Mouse (Mus musculus): Measurements from ENCODE around the gene Dgkd.
"Not testable (repeated sequence)": the region's sequence is repeated elsewhere in the genome, so short reads cannot be mapped to it uniquely, and the experiment has no call there.

Dgkd gene

DNA sequence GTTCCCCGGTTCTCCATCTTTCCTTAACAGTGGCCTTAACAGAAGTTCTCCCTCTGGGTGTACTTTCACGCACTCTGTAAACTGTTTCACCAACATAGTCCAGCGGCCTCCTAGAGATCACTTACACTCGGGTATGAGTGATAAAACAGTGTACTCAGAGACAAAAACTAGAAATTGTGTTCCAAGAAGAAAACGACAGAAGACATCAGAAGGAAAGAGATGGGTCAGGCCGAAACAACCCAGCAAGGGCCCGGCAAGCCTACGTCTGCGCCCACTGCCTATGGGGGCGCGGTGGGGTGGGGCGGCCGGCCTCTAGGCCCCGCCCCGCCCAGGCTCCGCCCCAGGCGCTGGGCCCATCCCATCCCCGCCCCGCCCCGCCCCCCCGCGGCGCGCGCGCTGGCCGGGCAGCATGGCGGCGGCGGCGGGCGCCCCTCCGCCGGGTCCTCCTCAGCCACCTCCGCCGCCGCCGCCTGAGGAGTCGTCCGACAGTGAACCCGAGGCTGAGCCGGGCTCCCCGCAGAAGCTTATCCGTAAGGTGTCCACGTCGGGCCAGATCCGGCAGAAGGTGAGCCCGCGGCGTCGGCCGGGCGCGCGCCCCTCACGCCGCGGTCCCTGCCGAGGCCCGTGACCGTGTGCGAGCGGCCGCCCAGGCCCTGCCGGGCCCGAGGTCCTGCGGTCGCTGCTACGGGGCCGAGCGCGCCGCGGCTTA, at the start of gene Dgkd:
Gene Dgkd, plus strand, starts transcription at position 396 of the 709 bp plus-strand sequence.
- peak; percentile 66 to 73 for DNase-seq (ENCODE audit: low spot score in 2 of 2)

DNA sequence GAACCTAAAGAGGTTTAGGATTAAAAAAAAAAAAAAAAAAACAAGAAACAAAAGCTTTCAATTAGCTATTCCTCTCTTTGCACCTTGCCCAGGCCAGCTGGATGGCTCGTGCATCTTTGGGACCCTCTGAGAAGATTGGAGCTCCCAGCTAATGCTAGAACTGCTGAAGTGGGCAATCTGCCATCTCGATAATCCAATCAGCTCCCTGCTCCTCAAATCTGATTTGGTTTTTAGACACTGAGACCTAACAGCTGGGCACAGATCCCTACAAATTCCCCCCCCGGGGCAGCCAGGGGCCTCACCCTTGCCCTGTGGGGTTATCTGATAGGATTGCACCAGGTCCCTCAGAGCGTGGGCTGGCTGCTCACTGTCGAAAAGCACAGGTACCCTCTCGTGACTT, 49.5 kb upstream of the Dgkd start, which contains the start of gene Sag:
Gene Sag, plus strand, starts transcription at position 105 of the 400 bp plus-strand sequence.
- no peak for DNase-seq (ENCODE audit: low spot score in 2 of 2)

DNA sequence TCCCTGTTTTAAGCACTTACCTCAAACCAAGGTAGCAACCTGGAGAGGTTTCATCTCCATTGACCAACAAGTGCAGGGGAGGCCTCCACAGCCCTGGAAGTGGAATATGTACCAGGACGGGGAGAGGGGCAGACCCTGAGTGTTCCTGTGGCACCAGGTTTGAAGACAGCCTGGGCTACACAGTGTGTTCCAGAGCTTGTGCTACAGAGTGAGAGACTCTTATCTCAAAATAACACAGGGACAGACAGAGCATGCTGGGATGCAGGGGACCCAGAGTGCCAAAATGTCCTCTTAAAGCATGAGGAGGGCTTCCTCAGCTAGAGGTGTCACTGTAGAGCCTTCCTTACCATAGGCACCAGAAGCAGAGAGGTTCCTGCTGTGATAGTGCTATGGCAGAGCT, 45.3 kb upstream of the Dgkd start:
- no peak for DNase-seq (ENCODE audit: low spot score in 2 of 2)

DNA sequence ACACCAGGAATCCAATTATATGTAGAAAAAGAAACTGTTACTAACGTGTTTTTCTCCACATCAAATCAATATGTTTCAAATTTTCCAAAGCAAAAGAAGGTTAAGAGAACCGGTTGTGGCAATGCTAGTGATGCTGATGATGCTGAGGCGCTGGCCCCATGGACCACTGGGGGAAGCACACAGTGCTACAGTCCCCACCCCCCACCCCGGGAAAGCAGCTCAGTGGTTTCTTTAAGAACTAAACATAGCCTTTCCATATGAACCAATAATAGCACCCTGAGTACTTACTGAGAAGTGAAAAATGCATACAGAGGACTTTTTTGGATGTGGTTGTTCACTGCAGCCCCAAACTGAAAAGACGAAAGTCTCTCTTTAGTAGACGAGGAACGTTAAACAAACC, 41.7 kb upstream of the Dgkd start:
- no peak for DNase-seq (ENCODE audit: low spot score in 2 of 2)

DNA sequence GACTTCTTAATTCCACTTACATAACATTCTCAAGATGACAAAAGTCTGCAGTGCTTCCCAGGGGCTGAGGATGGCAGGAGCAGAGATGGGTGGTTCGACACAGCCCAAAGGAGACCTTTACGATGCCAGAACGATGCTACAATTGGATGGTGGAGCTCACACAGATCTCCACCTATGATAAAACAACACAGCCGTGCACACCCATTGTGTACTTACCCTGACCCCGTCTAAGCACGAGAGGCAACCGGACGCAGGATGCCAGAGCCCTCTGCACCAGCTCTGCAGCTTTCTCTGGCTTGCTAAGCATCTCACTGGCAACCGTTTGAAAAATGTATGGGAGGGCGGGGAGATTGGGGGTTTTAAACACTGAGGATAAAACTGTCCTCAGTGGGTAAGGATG, 41.0 kb upstream of the Dgkd start:
- DNase-seq (ENCODE audit: low spot score in 2 of 2): no peak

DNA sequence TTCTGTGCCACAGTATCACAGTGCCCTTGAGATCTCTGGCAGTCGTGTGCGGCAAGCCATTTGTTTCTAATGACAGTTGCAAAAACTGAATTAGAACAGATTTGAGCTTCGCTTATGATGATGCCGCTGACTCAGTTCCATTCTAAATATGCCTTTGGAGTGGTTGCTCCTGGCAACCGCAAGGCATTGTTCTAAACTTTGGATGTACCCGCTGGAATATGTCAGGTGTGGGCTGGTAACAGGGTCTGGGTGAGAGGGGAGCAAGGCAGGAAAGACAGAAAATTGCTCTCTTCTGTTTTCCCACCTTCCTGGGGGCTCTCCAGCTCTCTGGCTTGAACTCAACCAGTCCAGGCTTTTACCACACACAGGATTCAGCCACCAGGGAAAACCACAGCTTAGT, 39.9 kb upstream of the Dgkd start:
- no peak for DNase-seq (ENCODE audit: low spot score in 2 of 2)

DNA sequence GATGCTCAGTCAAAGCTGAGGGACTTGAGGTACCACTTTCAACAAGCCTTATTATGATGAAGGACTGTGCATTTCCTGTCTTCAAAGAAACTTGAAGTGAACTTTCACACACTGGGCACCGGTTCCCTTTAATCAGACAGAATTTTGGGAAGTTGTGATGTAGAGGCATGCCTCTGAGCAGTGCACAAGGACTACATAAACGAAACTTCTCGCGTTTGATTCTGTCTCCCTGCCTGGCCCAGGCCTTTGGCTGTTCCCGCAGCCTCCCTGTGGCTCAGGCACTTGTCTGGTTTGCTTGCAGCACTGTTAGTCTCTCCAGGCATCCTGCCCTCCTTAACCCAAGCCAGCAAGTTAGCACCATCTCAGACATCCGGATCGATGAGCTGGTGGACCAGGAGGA, 39.4 kb upstream of the Dgkd start:
- DNase-seq (ENCODE audit: low spot score in 2 of 2): peak in 1 of 2 experiments; percentile 26

DNA sequence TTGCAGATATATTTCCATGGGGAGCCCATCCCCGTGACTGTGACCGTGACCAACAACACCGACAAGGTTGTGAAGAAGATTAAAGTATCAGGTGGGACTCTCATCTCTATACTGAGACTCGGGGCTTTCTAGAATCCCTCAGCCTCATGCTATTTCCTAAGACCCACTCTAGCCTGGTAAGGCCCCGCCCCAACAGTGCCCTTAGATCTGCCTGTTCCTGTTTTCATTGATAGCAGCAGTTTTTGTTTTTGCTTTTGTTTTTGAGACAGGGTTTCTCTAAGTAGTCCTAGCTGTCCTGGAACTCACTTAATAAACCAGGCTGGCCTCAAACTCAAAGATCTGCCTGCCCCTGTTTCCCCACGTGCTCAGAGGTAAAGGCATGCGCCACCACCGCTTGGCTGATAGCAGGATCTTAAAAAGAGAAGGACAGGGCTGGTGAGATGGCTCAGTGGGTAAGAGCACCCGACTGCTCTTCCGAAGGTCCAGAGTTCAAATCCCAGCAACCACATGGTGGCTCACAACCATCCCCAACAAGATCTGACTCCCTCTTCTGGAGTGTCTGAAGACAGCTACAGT, 28.6 kb upstream of the Dgkd start:
- no peak for DNase-seq (ENCODE audit: low spot score in 2 of 2)

DNA sequence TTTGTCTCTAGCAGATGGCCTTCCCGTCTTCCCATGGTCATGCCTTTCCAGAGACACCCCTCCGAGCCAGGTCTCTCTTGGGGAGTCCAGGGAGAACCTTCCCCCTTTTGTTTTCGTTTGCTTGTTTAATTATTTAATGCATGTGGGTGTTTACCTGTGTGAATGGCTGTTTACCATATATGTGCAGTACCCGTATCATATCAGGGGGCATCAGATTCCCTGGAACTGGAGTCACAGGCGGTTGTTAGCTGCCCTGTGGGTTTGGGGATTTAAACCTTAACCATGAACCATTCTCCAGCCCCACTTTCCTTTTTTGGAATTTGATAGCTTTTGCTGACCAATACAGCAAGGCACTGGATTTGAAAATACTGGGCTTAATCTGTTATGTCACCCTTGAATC, 27.8 kb upstream of the Dgkd start:
- no peak for DNase-seq (ENCODE audit: low spot score in 2 of 2)

DNA sequence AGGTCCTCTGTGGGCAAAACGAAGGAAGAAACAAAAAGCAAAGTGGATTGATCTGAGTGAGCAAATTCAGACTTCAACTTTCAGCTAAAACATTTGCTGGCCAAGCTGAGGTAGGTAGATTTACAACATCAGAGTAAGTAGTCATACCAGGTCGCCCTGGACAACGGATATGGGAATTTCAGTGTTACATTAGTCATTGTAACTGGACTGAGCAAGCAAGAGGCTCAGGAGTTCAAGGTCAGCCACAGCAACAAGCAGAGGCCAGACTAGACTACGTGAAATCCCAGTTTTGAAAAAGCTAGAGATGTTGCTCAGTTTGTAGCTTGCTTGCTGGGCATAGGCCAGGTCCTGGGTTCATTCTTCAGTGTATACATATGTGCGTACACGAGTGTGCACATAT, 27.1 kb upstream of the Dgkd start:
- DNase-seq (ENCODE audit: low spot score in 2 of 2): no peak

DNA sequence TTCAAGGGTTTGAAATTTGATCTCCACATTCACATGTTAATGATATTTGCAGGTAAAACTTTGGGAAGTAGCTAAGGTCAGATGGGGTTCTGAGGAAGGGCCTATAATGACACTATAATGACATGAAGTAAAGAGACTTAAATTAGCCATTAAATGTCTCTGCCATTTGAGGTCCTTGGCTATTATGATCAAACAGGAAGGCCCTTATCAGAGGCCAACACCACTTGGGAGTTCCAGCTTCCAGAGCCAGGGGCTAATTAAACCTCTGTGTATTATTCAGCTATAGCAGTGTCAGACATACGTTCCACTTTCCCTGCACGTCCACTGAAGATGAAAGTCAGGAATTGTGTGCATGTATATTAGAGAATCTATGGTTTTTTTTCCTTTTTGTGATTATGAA, 26.6 kb upstream of the Dgkd start:
- DNase-seq (ENCODE audit: low spot score in 2 of 2): no peak

DNA sequence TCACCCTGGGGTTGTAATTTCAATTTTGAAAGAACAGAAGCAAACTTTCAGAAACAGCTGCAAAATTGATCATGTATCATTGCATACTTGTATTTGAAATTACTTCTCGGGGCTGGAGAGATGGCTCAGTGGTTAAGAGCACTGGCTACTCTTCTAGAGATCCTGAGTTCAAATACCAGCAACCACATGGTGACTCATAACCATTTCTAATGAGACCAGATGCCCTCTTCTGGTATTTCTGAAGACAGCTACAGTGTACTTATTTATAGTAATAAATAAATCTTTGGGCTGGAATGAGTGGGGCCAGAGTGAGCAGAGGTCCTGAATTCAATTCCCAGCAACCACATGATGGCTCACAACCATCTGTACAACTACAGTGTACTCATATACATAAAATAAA, 25.6 kb upstream of the Dgkd start:
- DNase-seq (ENCODE audit: low spot score in 2 of 2): not testable (repeated sequence)

DNA sequence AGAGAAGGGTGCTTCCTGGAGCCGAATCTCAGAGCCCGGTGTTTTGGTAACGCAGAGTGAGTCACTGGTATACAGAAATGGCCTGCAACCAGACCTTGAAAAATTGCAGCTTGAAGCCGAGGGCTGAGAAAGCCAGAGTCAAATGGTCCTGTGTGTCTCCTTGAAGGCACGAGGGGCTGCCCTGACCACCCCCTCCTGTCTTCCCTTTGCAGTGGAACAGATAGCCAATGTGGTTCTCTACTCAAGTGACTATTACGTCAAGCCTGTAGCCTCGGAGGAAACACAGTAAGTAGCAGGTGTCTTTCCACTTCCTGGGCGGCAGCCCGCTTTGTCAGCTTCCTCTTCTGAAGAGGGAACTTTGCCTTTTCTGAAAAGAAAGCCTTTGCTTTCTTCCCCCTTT, 24.9 kb upstream of the Dgkd start:
- peak; percentile 93 for DNase-seq (ENCODE audit: low spot score in 2 of 2)

DNA sequence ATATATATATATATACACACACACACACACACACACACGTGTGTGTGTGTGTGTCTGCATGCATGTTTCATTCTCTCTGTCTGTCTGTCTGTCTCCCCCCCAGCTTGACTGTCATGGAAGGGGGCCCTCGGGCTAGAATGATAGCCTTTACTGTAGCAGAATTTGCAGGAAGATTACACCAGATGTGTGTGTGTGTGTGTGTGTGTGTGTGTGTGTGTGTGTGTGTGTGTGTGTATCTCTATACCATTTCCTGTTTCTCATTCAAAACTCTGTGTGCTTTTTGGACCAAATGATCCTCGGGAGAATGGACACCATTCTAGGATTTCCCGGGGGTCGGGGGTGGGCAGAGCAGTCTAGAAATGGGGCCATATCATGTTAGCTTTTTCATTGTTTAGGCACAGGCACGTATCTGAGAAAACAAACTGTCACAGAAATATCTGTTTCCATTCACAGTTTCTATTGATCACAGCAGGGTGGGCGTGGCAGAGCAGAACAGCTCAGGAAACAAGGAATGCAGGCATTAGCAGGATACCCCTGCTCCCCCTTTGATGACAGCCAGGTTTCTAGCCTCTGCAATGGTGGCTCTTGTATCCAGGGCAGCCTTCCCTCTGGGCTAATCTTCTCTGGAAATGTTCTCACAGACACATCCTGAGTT, 24.0 kb upstream of the Dgkd start:
- no peak for DNase-seq (ENCODE audit: low spot score in 2 of 2)

DNA sequence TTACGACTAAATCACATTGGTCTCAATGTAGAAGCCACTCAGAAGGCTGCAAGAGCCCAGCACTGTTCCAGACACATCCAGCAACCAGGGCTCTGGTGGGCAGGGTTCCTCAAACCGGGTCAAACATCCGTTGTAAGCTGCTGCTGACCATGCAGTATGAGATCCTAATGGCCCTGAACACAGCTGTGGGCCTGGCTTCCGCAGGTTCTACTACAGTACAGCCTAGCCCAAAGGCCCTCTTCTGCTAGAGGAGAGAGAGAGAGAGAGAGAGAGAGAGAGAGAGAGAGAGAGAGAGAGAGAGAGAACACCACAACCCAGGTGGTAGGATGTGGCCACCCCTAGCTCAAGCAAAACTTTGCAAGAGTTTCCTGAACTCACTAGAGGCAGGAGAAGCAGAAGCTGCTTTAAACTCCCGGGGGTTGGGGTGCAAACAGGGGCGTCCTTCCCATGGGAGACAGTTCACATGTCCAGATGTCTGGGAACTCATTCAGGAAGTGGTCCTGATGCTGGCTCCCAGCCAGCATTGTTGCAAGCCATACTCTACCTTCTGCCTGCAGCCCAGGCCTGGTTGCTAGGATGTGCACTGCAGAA, 23.4 kb upstream of the Dgkd start:
- DNase-seq (ENCODE audit: low spot score in 2 of 2): peak; percentile 57 to 70

DNA sequence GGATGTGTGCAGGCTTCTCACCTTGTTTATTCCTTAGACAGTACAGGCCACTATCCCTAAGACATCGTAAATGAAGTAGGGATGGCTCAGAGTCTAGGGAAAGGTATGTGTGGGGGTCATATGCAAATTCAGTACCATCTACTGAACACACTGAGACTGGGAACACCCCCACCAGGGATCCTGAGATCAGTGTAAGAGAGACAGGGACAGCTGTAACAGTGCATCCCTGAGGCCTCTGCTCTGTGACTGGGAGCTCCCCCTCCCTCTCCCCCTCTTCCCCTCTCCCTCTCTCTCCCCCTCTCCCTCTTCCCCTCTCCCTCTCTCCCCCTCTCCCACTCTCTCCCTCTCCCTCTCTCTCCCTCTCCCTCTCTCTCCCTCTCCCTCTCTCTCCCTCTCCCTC, 16.6 kb upstream of the Dgkd start:
- no peak for DNase-seq (ENCODE audit: low spot score in 2 of 2)

DNA sequence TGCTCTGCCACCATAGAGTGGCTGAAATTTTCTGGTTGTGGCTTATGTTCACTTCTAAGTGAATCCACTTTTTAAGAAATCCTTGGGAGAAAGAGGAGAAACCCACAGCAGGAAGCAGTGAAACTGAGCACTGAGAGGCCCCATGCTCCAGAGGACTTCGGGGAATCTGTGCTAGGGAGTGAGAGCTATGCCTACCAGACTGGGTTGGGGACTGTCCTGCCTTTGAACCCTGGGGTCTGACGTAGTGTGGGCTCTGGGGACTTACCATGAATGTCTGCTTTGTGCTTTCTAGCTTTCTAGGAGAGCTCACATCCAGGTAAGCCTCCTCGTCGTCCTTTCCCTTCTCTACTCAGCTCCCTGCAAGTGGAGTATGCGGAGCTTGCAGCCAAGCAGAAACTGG, 16.1 kb upstream of the Dgkd start:
- no peak for DNase-seq (ENCODE audit: low spot score in 2 of 2)

DNA sequence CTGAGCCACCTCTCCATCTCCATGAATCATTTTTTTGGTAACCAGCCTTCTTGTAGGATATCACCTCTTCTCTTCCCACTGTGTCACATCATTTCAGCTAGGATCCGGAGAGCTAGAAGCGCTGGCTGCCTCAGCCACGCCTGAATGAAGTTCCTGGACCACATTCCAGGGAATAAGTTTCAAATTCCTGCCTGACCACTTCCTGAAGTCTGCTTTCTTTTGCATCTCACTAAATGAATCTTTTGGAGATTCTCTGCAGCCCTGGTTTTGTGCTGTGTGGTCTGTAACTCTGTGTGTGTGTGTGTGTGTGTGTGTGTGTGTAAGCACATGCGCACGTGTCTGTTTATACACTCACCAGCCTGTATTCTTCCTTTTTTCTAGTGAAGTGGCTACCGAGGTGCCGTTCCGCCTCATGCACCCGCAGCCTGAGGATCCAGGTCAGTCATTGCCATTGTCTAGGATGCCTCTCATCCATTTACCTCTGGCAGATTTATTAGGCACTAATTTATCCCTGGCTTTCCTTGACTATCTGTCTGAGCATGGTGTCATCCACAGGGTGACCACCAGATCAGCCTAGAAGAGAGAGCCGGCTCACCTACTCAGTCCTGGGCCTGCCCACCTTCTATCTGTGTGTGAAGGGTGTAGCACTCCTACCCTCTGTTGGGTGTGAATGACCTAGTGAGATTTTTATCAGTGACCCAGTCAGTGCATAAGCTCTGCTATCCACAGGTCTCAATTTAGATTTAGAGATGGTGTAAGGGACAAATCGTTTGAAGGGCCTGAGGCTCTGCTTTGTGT, 12.5 kb upstream of the Dgkd start:
- DNase-seq (ENCODE audit: low spot score in 2 of 2): peak in 1 of 2 experiments; percentile 35

DNA sequence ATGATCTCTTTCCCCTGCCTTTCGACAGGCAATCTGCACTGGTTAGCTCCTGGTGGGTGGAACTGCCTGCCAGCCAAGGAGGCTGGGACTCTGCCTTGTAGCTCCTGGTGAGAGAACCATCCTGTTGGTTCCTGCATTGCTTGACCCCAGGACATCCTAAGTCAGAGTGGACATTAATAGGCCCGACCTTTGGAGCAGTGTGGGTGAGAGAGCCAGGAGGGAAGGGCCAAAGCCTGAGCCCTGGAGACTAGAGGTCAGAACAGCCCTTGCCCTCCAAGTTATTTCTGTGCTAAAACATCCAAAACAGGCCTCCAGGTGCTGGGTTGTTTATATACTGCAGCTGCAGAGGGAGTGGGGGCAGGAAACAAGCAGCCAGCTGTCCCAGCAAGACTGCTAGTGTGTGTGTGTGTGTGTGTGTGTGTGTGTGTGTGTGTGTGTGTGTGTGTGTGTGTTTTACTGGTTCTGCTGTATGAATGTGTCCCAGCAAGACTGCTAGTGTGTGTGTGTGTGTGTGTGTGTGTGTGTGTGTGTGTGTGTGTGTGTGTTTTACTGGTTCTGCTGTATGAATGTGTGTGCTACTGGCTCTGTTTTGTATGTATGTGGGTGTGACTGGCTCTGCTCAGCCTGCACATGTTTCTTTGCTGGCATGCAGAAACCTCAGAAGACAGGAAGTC, 6.1 kb upstream of the Dgkd start:
- peak; percentile 83 to 86 for DNase-seq (ENCODE audit: low spot score in 2 of 2)

DNA sequence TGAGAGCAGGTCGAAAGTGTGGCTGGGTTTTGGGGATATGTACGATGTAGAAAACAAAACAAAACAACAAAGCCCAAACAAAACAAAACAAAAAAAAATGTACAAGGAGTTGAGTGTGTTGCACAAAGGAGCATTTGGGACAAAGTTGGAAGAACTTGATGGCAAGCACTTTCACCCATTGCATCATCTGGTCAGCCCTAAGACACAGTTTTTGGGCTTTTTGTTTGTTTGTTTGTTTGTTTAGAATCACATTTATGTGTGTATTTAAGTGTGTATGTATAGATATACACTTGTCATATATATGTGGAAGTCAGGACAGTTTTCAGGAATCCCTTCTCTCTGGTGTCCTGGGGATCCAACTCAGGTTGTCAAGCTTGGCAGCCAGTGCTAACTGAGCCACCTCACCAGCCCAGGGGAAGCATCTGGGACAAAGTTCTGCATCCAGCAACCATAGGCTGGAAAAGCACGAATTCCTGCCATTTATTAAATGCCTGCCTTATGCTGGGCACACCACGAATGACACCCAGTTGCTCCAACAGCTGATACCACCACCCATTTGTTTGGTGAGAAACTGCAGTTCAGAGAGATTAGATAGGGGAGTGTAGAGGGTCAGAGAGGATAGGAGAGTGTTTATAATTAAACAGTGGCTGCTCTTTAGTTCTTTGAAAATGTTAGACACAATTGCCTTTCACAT, 5.5 kb upstream of the Dgkd start:
- no peak for DNase-seq (ENCODE audit: low spot score in 2 of 2)
